Mouse (Mus musculus): ENCODE results near the gene Gucy2e.

GRCm38 (mm10) chr11:69197743-69198142, 39.1 kb downstream of the Gucy2e start, which contains the start of gene Alox8:
- TF ChIP-seq CTCF (IDR thresholded peaks at IDR 0.05; ENCODE audit: control insufficient read depth, insufficient read depth, low read length): no peak
- TF ChIP-seq POLR2A (IDR thresholded peaks at IDR 0.05; ENCODE audit: borderline replicate concordance, control insufficient read depth, low read depth, low read length): no peak
